Mouse (Mus musculus): ENCODE results near the gene Mob3b. TPM values are rescaled to one million over a fixed set of nuclear protein-coding genes. Genes with fewer than 3 reads are reported as not detected.

The Mob3b gene
- polyA plus RNA-seq, 1 experiment, result 6.5 TPM

DNA sequence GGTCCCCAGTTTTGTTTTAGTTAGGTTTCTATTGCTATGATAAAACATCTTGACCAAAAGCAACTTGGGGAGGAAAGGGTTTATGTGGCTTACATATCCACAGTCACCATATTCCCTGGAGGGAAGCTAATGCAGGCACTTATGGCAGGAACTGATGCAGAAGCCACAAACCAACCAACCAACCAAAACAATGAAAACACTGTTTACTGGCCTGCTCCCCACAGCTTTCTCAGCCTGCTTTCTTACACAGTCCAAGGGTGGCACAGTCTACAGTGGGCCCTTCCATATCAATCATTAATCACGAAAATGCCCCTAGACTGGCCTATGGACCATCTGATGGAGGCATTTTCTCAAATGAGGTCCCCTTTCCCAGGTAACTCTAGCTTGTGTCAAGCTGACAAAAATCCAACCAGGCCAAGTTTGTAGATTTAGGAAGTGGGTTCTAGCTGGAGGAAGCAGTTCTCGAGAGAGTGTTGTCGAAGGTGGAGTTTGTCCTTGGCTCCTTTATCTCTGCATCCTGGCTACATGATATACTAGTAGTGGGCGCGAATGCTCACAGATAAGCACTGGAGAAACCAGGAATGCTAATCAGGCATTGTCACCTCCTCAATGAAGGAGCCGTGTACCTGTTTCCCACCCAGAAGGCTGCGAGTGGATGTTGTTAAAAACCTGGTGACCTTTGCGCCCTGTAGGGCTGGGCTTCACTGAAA lies 30.5 kb upstream of the Mob3b start:
- no peak overlapping the region for H3K9ac ChIP-seq (ENCODE audit: low read depth, poor library complexity, severe bottlenecking)
- H3K27ac ChIP-seq (ENCODE audit: insufficient read depth, low read length), result no peak overlapping the region
- H3K36me3 ChIP-seq (ENCODE audit: control insufficient read depth, insufficient read depth, low read length, poor library complexity, severe bottlenecking), result no peaks in the 10 kb centered on the region
- TF ChIP-seq CTCF (IDR thresholded peaks at IDR 0.05; ENCODE audit: low read depth, low read length), result no peak
- no peak for TF ChIP-seq EP300 (IDR thresholded peaks at IDR 0.05; ENCODE audit: insufficient read depth, low read depth, low read length)
- no peak for TF ChIP-seq POLR2A (IDR thresholded peaks at IDR 0.05; ENCODE audit: insufficient read depth, low read length)
- peaks cover 2% of the 10 kb centered on the region for H3K4me1 ChIP-seq (ENCODE audit: control insufficient read depth, insufficient read depth, low read length)
- no peak overlapping the region for H3K4me3 ChIP-seq (ENCODE audit: low read depth, low read length)
- no peaks in the 10 kb centered on the region for H3K27me3 ChIP-seq (ENCODE audit: control insufficient read depth, insufficient read depth, low read length, poor library complexity, severe bottlenecking)
- H3K9me3 ChIP-seq (replicated peaks; ENCODE audit: control insufficient read depth, insufficient read depth, low read length, poor library complexity, severe bottlenecking), result no peaks in the 10 kb centered on the region

DNA sequence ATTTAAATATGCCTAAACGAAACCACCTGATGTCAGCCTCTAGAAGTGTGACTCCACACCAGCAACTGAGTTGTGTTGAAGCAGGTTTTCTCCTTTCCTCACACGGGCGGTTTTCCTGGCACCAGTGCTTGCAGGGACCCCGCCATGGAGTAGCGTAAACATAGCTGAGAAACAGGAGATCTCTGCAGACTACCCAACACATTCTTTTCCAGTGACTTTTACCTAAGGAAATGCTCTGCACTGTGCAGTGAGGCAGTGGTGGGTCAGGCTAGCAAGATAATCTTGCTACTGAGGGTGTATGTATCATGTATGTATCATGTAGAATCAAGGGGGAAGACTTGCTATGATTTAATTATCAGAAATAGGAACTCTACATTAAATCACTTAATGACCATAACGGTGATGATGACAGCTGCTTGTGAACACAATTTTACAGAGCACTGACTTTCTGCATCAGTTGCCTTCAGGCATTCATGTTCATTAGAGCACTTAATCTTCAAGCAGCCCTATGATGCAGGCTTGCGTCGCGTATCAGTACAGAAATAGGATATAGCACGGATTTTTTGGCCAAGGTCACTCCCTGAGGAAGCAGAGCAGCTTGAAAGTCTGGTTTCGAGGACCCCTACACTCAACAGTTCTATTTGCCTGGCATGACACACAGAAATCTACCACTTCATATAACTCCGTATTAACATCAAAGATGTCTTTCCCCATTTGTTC lies 20.8 kb upstream of the Mob3b start:
- no peaks in the 10 kb centered on the region for H3K36me3 ChIP-seq (ENCODE audit: control insufficient read depth, insufficient read depth, low read length, poor library complexity, severe bottlenecking)
- no peak overlapping the region for H3K9ac ChIP-seq (ENCODE audit: low read depth, poor library complexity, severe bottlenecking)
- H3K4me3 ChIP-seq (ENCODE audit: low read depth, low read length), result no peak overlapping the region
- no peaks in the 10 kb centered on the region for H3K4me1 ChIP-seq (ENCODE audit: control insufficient read depth, insufficient read depth, low read length)
- no peaks in the 10 kb centered on the region for H3K27me3 ChIP-seq (ENCODE audit: control insufficient read depth, insufficient read depth, low read length, poor library complexity, severe bottlenecking)
- no peak for TF ChIP-seq POLR2A (IDR thresholded peaks at IDR 0.05; ENCODE audit: insufficient read depth, low read length)
- TF ChIP-seq CTCF (IDR thresholded peaks at IDR 0.05; ENCODE audit: low read depth, low read length), result no peak
- no peak for TF ChIP-seq EP300 (IDR thresholded peaks at IDR 0.05; ENCODE audit: insufficient read depth, low read depth, low read length)
- H3K9me3 ChIP-seq (replicated peaks; ENCODE audit: control insufficient read depth, insufficient read depth, low read length, poor library complexity, severe bottlenecking), result no peaks in the 10 kb centered on the region
- no peak overlapping the region for H3K27ac ChIP-seq (ENCODE audit: insufficient read depth, low read length)

DNA sequence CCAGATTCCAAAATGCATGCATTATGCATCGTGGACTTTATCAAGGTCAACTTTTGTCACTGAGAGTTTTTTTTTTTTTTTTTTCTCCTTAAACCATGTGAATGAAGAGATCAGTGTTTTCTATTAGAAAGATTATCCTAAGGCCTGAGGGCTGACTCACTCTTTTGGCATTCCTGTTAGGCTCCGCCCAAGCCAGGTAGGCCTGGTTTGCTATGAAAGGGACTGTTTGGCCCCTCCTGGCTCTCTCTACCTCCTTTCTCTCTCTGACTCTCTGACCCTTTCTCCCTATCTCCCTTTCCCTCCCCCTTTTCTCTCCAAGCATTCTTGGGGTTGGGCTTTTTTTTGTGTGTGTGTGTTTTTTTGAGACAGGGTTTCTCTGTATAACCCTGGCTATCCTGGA lies 18.3 kb upstream of the Mob3b start:
- no peak for TF ChIP-seq CTCF (IDR thresholded peaks at IDR 0.05; ENCODE audit: low read depth, low read length)
- no peak for TF ChIP-seq POLR2A (IDR thresholded peaks at IDR 0.05; ENCODE audit: insufficient read depth, low read length)
- no peak for TF ChIP-seq EP300 (IDR thresholded peaks at IDR 0.05; ENCODE audit: insufficient read depth, low read depth, low read length)

DNA sequence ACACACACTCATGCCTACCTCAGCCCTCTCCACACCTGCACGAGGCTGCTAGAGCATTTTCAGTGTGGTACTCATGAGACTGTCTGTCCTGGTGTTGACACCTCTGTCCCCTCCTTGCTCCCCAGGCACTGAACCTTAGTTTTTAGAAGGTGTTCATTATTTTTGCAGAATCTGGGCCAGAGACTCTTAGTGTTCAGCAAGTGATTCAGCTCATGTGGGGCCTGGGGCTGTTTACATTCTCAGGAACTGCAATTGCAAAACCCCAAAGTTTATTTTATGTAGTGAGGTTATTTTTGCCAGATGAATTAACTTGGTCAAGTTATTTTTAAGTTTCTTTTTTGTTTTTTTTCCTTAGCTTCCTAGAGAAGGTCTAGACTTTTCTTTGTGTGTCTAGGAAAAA lies 16.3 kb upstream of the Mob3b start:
- H3K4me3 ChIP-seq (ENCODE audit: low read depth, low read length), result no peak overlapping the region
- no peaks in the 10 kb centered on the region for H3K27me3 ChIP-seq (ENCODE audit: control insufficient read depth, insufficient read depth, low read length, poor library complexity, severe bottlenecking)
- H3K4me1 ChIP-seq (ENCODE audit: control insufficient read depth, insufficient read depth, low read length), result no peaks in the 10 kb centered on the region
- no peaks in the 10 kb centered on the region for H3K36me3 ChIP-seq (ENCODE audit: control insufficient read depth, insufficient read depth, low read length, poor library complexity, severe bottlenecking)
- no peak overlapping the region for H3K9ac ChIP-seq (ENCODE audit: low read depth, poor library complexity, severe bottlenecking)
- TF ChIP-seq POLR2A (IDR thresholded peaks at IDR 0.05; ENCODE audit: insufficient read depth, low read length) (no peak), CTCF (IDR thresholded peaks at IDR 0.05; ENCODE audit: low read depth, low read length) (no peak), EP300 (IDR thresholded peaks at IDR 0.05; ENCODE audit: insufficient read depth, low read depth, low read length) (no peak)
- H3K27ac ChIP-seq (ENCODE audit: insufficient read depth, low read length), result no peak overlapping the region
- no peaks in the 10 kb centered on the region for H3K9me3 ChIP-seq (replicated peaks; ENCODE audit: control insufficient read depth, insufficient read depth, low read length, poor library complexity, severe bottlenecking)

More for the DNA sequence above, 18.3 kb upstream of the Mob3b start:
- Histone ChIP-seq H3K27me3 (ENCODE audit: control insufficient read depth, insufficient read depth, low read length, poor library complexity, severe bottlenecking) (no peaks in the 10 kb centered on the region), H3K4me3 (ENCODE audit: low read depth, low read length) (no peak overlapping the region), H3K9ac (ENCODE audit: low read depth, poor library complexity, severe bottlenecking) (no peak overlapping the region), H3K9me3 (replicated peaks; ENCODE audit: control insufficient read depth, insufficient read depth, low read length, poor library complexity, severe bottlenecking) (no peaks in the 10 kb centered on the region), H3K27ac (ENCODE audit: insufficient read depth, low read length) (no peak overlapping the region), H3K36me3 (ENCODE audit: control insufficient read depth, insufficient read depth, low read length, poor library complexity, severe bottlenecking) (no peaks in the 10 kb centered on the region), H3K4me1 (ENCODE audit: control insufficient read depth, insufficient read depth, low read length) (no peaks in the 10 kb centered on the region)

DNA sequence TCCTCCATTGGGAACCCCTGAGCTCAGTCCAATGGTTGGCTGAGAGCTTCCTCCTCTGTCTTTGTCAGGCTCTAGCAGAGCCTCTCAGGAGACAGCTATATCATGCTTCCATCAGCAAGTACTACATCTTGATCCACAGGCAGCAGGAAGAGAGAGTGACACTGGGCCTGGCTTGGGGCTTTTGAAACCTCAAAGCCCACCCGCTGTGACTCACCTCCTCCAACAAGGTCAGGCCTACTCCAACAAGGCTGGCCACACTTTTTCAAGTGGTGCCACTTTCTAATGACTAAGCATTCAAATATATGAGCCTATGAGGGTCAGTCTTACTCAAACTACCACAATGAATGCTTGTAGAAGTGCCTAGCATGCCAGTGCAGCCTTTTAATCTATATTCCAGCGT lies 15.2 kb upstream of the Mob3b start:
- H3K9ac ChIP-seq (ENCODE audit: low read depth, poor library complexity, severe bottlenecking), result no peak overlapping the region
- TF ChIP-seq POLR2A (IDR thresholded peaks at IDR 0.05; ENCODE audit: insufficient read depth, low read length) (no peak), EP300 (IDR thresholded peaks at IDR 0.05; ENCODE audit: insufficient read depth, low read depth, low read length) (no peak), CTCF (IDR thresholded peaks at IDR 0.05; ENCODE audit: low read depth, low read length) (no peak)

DNA sequence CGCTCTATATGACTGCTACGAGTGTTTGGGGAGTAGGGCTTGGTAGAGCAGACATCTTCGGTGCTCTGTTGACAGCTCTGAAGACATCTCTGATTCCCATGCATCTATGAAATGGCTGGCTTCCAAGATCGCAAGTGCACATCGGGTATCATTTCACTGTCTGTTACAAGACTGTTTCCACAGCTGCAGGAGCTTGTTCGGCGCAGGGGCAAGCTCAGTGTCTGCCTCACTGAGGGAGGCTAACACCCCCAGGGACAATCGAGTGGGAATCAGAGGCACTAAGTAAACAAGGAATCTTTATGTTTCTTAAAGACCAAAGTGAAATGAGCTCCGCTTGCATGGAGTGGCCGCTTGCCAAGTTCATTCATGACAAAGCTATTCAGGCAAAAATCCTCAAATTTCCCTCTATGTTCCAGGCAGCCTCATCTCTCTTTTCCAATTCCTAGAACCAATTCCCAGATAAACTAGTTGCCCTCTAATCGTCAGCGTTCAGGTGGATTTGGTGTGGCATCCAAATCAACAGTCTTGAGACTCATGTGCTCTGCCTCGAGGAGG lies 12.4 kb upstream of the Mob3b start:
- Histone ChIP-seq H3K9ac (ENCODE audit: low read depth, poor library complexity, severe bottlenecking) (no peak overlapping the region), H3K4me3 (ENCODE audit: low read depth, low read length) (no peak overlapping the region), H3K36me3 (ENCODE audit: control insufficient read depth, insufficient read depth, low read length, poor library complexity, severe bottlenecking) (no peaks in the 10 kb centered on the region), H3K27ac (ENCODE audit: insufficient read depth, low read length) (no peak overlapping the region), H3K9me3 (replicated peaks; ENCODE audit: control insufficient read depth, insufficient read depth, low read length, poor library complexity, severe bottlenecking) (no peaks in the 10 kb centered on the region), H3K4me1 (ENCODE audit: control insufficient read depth, insufficient read depth, low read length) (no peaks in the 10 kb centered on the region), H3K27me3 (ENCODE audit: control insufficient read depth, insufficient read depth, low read length, poor library complexity, severe bottlenecking) (no peaks in the 10 kb centered on the region)
- no peak for TF ChIP-seq POLR2A (IDR thresholded peaks at IDR 0.05; ENCODE audit: insufficient read depth, low read length)
- no peak for TF ChIP-seq CTCF (IDR thresholded peaks at IDR 0.05; ENCODE audit: low read depth, low read length)
- TF ChIP-seq EP300 (IDR thresholded peaks at IDR 0.05; ENCODE audit: insufficient read depth, low read depth, low read length), result no peak

More for the DNA sequence above, 15.2 kb upstream of the Mob3b start:
- Histone ChIP-seq H3K36me3 (ENCODE audit: control insufficient read depth, insufficient read depth, low read length, poor library complexity, severe bottlenecking) (no peaks in the 10 kb centered on the region), H3K9me3 (replicated peaks; ENCODE audit: control insufficient read depth, insufficient read depth, low read length, poor library complexity, severe bottlenecking) (no peaks in the 10 kb centered on the region), H3K27ac (ENCODE audit: insufficient read depth, low read length) (no peak overlapping the region), H3K4me3 (ENCODE audit: low read depth, low read length) (no peak overlapping the region), H3K4me1 (ENCODE audit: control insufficient read depth, insufficient read depth, low read length) (no peaks in the 10 kb centered on the region), H3K27me3 (ENCODE audit: control insufficient read depth, insufficient read depth, low read length, poor library complexity, severe bottlenecking) (no peaks in the 10 kb centered on the region)

Measured in ES-Bruce4 (cell line).